Mouse (Mus musculus): ENCODE results near the gene Terf2. TPM values are rescaled to one million over a fixed set of nuclear protein-coding genes. Genes with fewer than 3 reads are reported as not detected.
"Not testable (repeated sequence)": the region's sequence is repeated elsewhere in the genome, so short reads cannot be mapped to it uniquely, and the experiment has no call there.

Gene Terf2
- polyA plus RNA-seq, 1 experiment from 2014 or later = 28.3 TPM

DNA sequence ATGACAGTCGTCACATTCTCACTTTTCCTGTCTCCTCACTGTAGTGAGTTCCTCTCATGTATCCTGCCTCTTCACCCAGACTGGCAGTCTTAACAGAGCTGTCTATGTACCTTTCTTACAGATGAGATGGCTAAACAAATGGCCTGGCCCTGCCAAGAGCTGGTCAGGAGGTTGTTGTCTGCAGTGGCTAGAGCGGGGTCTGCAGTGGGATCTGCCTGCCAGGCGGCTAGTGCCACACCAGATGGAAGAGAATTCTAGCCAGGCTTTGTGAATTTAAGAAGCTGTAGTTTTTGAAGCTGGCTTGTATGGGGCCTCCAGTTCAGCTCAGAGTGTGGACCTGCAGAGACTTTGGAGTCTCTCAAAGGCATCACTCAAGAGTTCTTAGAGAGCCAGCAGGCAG is 60.7 kb downstream of the Terf2 start:
- Histone ChIP-seq H3K4me1 (ENCODE audit: control insufficient read depth, insufficient read depth, low read length) (peaks cover 23% of the 10 kb centered on the region), H3K9ac (ENCODE audit: low read depth, low read length) (no peak overlapping the region), H3K4me3 (ENCODE audit: low read depth, low read length) (no peak overlapping the region), H3K27ac (ENCODE audit: low read length) (no peak overlapping the region), H3K36me3 (ENCODE audit: control insufficient read depth, insufficient read depth, low read length) (peaks cover 19% of the 10 kb centered on the region), H3K27me3 (ENCODE audit: control insufficient read depth, insufficient read depth, low read depth, low read length) (no peaks in the 10 kb centered on the region), H3K4me2 (ENCODE audit: low read length) (no peak overlapping the region), H3K9me3 (replicated peaks; ENCODE audit: control insufficient read depth, low read length, poor library complexity, severe bottlenecking) (no peaks in the 10 kb centered on the region)
- WGBS = 90% methylated on average over 3 of the region's 3 CpGs
- ATAC-seq = no peak

DNA sequence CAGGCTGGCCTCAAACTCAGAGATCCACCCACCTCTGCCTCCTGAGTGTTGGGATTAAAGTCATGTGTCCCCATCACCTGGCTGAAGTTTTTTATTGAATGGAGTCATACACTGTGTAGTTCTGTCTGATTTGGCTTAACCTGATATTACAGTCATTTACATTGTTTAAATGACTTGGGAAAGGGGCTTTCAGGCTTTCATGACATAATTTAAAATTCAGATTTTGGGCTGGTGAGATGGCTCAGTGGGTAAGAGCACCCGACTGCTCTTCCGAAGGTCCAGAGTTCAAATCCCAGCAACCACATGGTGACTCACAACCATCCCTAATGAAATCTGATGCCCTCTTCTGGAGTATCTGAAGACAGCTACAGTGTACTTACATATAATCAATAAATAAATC is 62.7 kb downstream of the Terf2 start:
- not testable (repeated sequence) for H3K36me3 ChIP-seq (ENCODE audit: control insufficient read depth, insufficient read depth, low read length); H3K4me3 ChIP-seq (ENCODE audit: low read depth, low read length); H3K27ac ChIP-seq (ENCODE audit: low read length); H3K4me2 ChIP-seq (ENCODE audit: low read length); ATAC-seq; H3K9ac ChIP-seq (ENCODE audit: low read depth, low read length); H3K27me3 ChIP-seq (ENCODE audit: control insufficient read depth, insufficient read depth, low read depth, low read length); H3K9me3 ChIP-seq (replicated peaks; ENCODE audit: control insufficient read depth, low read length, poor library complexity, severe bottlenecking)
- 93% methylated on average over 2 of the region's 2 CpGs for WGBS
- H3K4me1 ChIP-seq (ENCODE audit: control insufficient read depth, insufficient read depth, low read length) = peaks cover 23% of the 10 kb centered on the region

DNA sequence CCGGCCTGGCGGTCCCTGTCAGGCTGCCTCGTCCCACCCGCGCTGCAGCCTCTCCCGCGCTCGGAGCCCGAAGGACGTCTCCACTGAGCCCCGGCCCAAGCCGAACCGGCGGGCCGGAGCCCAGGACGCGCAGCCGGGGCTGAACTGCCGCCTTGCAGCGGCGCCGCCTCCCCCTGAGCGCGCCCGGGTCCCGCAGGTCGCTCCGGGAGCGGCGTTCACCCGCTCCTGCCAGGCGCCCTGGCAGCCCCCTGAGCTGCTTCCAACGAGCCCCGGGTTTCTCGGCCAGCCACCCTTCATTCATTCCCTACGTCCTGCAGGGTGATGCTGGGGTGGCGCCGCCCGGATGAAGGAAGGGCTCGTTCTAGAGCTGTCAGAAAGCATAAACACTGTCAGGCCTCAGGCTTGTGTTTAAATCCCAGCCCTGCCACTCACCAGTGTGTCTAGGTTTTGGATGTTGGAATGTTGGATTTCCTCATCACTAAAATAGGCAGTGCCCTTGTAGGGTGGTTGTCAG is 64.7 kb downstream of the Terf2 start:
- Histone ChIP-seq H3K4me2 (ENCODE audit: low read length) (peak overlapping the region; percentile 87), H3K36me3 (ENCODE audit: control insufficient read depth, insufficient read depth, low read length) (peaks cover 1% of the 10 kb centered on the region; the same call in 1 of the 2 replicates), H3K4me1 (ENCODE audit: control insufficient read depth, insufficient read depth, low read length) (peaks cover 23% of the 10 kb centered on the region), H3K27ac (ENCODE audit: low read length) (peak overlapping the region; percentile 79), H3K9me3 (replicated peaks; ENCODE audit: control insufficient read depth, low read length, poor library complexity, severe bottlenecking) (no peaks in the 10 kb centered on the region), H3K4me3 (ENCODE audit: low read depth, low read length) (peak overlapping the region; percentile 94), H3K27me3 (ENCODE audit: control insufficient read depth, insufficient read depth, low read depth, low read length) (no peaks in the 10 kb centered on the region), H3K9ac (ENCODE audit: low read depth, low read length) (peak overlapping the region; percentile 97)
- 0% methylated on average over 35 of the region's 40 CpGs for WGBS
- peak; percentile 29 for ATAC-seq

DNA sequence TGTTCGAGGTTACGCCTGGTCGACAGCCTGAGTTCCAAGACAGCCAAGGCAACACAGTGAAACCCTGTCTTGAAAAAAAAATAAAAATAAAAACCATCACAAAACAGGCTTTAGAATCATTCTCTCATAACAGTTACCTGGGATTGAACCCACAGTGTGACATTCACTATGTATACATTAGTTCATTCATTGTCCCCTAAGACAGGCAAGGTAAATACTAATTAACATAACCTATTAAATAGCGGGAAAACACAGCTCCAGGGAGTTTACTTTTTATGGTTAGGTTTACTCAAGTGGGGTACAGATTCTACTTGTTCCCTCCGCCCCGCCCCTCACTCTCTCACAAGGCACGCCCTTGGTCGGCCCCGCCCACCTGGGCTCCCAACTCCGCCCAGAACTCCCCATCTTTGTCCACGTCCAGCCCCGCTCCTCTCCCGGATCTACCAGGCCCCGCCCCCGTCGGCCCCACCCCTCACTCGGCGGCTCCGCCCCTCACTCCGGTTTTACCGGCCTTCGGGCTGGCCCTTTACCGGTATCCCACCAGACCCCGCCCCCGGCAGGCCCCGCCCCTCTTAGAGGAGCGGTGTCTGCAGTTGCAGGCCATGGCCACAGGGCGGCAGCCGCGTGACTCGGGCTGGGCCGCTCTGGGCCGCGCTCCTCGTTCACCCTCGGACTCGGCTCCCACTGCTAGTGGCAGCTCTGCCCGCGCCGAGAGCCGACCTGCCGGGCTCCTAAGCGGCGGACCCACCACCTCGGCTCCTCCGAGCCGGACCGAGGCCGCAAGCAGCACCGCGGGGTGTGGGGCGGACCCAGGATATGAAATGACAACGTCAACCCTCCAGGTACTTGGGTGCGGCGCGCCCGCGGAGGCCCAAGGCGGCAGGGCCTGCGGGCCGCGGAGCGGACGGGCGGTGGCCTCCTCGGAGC is 65.4 kb downstream of the Terf2 start, which contains the start of gene Vps4a:
Gene Vps4a, plus strand, starts transcription at position 573 of the 927 bp plus-strand sequence.
- H3K4me1 ChIP-seq (ENCODE audit: control insufficient read depth, insufficient read depth, low read length) = peaks cover 23% of the 10 kb centered on the region
- peak within 1 kb of the TSS; percentile 87 for H3K4me2 ChIP-seq (ENCODE audit: low read length)
- peak within 1 kb of the TSS; percentile 94 for H3K4me3 ChIP-seq (ENCODE audit: low read depth, low read length)
- H3K9ac ChIP-seq (ENCODE audit: low read depth, low read length) = peak within 1 kb of the TSS; percentile 97
- H3K27me3 ChIP-seq (ENCODE audit: control insufficient read depth, insufficient read depth, low read depth, low read length) = no peaks in the 10 kb centered on the region
- peak within 1 kb of the TSS; percentile 79 for H3K27ac ChIP-seq (ENCODE audit: low read length)
- 5% methylated on average over 56 of the region's 66 CpGs for WGBS
- H3K36me3 ChIP-seq (ENCODE audit: control insufficient read depth, insufficient read depth, low read length) = no peaks in the 10 kb centered on the region
- no peaks in the 10 kb centered on the region for H3K9me3 ChIP-seq (replicated peaks; ENCODE audit: control insufficient read depth, low read length, poor library complexity, severe bottlenecking)
- ATAC-seq = peak; percentile 95

DNA sequence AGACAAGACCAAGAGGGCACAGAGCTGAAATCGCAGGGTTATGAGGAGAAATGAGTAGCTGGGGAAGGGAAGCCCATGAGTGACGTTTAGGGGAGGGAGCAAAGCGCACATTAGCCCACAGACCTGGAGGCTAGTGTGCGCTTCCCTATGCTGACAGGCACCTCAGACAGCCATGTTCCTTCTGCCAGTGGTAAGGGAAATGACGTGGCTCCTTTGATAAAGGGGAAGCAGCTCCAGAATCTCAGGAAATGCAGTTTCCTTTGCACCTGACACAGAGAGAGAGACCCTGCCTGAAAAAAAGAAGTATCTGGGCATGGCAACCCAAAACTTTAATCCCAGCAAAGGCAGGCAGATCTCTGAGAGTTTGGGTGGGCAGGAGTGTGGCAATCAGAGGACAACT is 66.3 kb downstream of the Terf2 start:
- Histone ChIP-seq H3K27ac (ENCODE audit: low read length) (no peak overlapping the region), H3K4me2 (ENCODE audit: low read length) (no peak overlapping the region), H3K27me3 (ENCODE audit: control insufficient read depth, insufficient read depth, low read depth, low read length) (no peaks in the 10 kb centered on the region), H3K9ac (ENCODE audit: low read depth, low read length) (no peak overlapping the region), H3K4me1 (ENCODE audit: control insufficient read depth, insufficient read depth, low read length) (peaks cover 23% of the 10 kb centered on the region), H3K4me3 (ENCODE audit: low read depth, low read length) (no peak overlapping the region), H3K36me3 (ENCODE audit: control insufficient read depth, insufficient read depth, low read length) (no peaks in the 10 kb centered on the region), H3K9me3 (replicated peaks; ENCODE audit: control insufficient read depth, low read length, poor library complexity, severe bottlenecking) (no peaks in the 10 kb centered on the region)
- no peak for ATAC-seq
- 77% methylated on average over 5 of the region's 5 CpGs for WGBS

DNA sequence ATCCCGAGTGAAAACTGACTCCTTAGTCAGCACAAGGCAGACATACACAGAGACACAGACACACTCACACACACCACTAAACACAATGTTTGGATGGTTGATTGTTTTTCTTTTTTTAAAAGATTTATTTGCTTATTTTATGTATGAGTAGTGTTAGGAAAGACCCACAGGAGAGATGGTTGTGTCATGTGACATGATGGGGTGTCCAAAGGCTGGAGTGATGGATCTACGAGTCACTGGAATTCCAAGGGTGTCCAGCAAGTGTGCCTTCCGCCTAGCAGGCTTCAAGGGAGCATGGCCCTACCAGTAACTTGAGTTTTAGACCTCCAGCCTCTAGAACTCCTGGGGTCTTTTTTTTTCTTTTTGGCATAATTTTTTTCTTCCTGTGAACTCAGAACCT is 67.0 kb downstream of the Terf2 start:
- Histone ChIP-seq H3K4me2 (ENCODE audit: low read length) (no peak overlapping the region), H3K27ac (ENCODE audit: low read length) (no peak overlapping the region), H3K4me3 (ENCODE audit: low read depth, low read length) (no peak overlapping the region), H3K4me1 (ENCODE audit: control insufficient read depth, insufficient read depth, low read length) (peaks cover 20% of the 10 kb centered on the region), H3K9me3 (replicated peaks; ENCODE audit: control insufficient read depth, low read length, poor library complexity, severe bottlenecking) (no peaks in the 10 kb centered on the region), H3K9ac (ENCODE audit: low read depth, low read length) (no peak overlapping the region), H3K27me3 (ENCODE audit: control insufficient read depth, insufficient read depth, low read depth, low read length) (no peaks in the 10 kb centered on the region), H3K36me3 (ENCODE audit: control insufficient read depth, insufficient read depth, low read length) (no peaks in the 10 kb centered on the region)
- no peak for ATAC-seq
- WGBS = 86% methylated on average over 3 of the region's 3 CpGs

DNA sequence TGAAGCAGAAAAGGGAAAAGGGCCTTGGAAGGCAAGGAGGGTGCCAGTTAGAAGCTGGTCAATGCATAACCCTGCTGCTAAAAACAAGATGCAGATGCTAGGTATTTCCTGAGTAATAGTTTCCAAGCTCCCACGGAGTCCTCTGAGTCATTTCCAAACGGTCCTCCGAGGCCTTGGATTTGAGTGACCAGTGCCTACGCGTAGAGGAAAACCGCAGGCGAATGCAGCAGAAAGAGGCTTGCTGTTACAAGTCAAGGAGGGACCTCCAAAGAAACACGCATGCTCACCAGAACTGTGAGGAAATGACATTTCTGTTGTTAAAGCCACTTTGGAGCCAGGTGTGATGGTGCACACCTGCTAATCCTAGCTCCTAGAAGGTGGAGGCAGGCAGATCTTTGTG is 72.9 kb downstream of the Terf2 start:
- H3K4me2 ChIP-seq (ENCODE audit: low read length) = no peak overlapping the region
- no peak overlapping the region for H3K27ac ChIP-seq (ENCODE audit: low read length)
- WGBS = 91% methylated on average over 8 of the region's 8 CpGs
- H3K36me3 ChIP-seq (ENCODE audit: control insufficient read depth, insufficient read depth, low read length) = no peaks in the 10 kb centered on the region
- no peak for ATAC-seq
- H3K27me3 ChIP-seq (ENCODE audit: control insufficient read depth, insufficient read depth, low read depth, low read length) = no peaks in the 10 kb centered on the region
- no peak overlapping the region for H3K4me3 ChIP-seq (ENCODE audit: low read depth, low read length)
- no peak overlapping the region for H3K9ac ChIP-seq (ENCODE audit: low read depth, low read length)
- no peaks in the 10 kb centered on the region for H3K9me3 ChIP-seq (replicated peaks; ENCODE audit: control insufficient read depth, low read length, poor library complexity, severe bottlenecking)
- no peaks in the 10 kb centered on the region for H3K4me1 ChIP-seq (ENCODE audit: control insufficient read depth, insufficient read depth, low read length)
